Comparison of ENCODE assay signal across 1 mouse cellular context in the genomic region with DNA sequence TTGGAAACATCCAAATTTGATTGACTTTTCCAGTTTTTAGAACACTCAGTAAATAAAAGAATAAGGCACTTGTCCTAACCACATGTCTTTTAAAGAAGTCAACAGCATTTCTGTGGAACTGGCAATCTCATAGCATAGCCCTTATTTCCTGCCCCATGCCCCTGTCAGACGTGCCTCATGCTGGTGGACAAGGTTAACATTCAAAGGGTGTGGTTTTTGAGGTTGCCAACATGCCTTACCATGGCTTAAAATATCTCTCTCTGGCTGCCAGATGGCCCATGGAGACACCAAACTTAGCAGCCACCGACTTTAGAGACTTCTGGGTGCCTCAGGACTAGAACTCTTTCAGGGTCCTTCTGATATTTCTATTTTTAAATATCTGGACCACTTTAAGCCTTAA.
TF ChIP-seq lines count a peak whose summit lies in the region.

No protein-coding gene starts in this region.

TF ChIP-seq in CH12.LX, 34 proteins besides CTCF, POLR2A, EP300 and RAD21 (continued from another document):
- no peak for TF ChIP-seq KAT2A (IDR thresholded peaks at IDR 0.05; ENCODE audit: insufficient replicate concordance, low read length)
- 0 out of 2 replicates have a peak, but pooled peaks have one; percentile 61 for TF ChIP-seq MAZ (IDR thresholded peaks at IDR 0.05; ENCODE audit: low read depth, low read length)
- TF ChIP-seq ZKSCAN1 (IDR thresholded peaks at IDR 0.05; ENCODE audit: borderline replicate concordance, low read depth, low read length): no peak
- no peak for TF ChIP-seq POLR2AphosphoS2 (IDR thresholded peaks at IDR 0.05; ENCODE audit: low read depth, low read length)
- no peak for TF ChIP-seq ZC3H11A (IDR thresholded peaks at IDR 0.05; ENCODE audit: low read depth, low read length)
- TF ChIP-seq USF1 (IDR thresholded peaks at IDR 0.05; ENCODE audit: low read depth, low read length): no peak
- 0 out of 2 replicates have a peak, but pooled peaks have one; percentile 35 for TF ChIP-seq NRF1 (IDR thresholded peaks at IDR 0.05; ENCODE audit: low read depth, low read length)
- TF ChIP-seq ZMIZ1 (IDR thresholded peaks at IDR 0.05; ENCODE audit: low read depth, low read length): no peak
- peak; percentile 36; the same call in 1 of the 2 replicates for TF ChIP-seq ELF1 (IDR thresholded peaks at IDR 0.05; ENCODE audit: low read depth, low read length)
- TF ChIP-seq MYC (IDR thresholded peaks at IDR 0.05; ENCODE audit: low read depth, low read length): peak; percentile 96
- TF ChIP-seq TCF12 (IDR thresholded peaks at IDR 0.05; ENCODE audit: low read depth, low read length): peak; percentile 96
- TF ChIP-seq NELFE (IDR thresholded peaks at IDR 0.05; ENCODE audit: low read depth, low read length): no peak
- peak; percentile 78 for TF ChIP-seq IRF4 (IDR thresholded peaks at IDR 0.05; ENCODE audit: low read depth, low read length)
- no peak for TF ChIP-seq ZNF384 (IDR thresholded peaks at IDR 0.05; ENCODE audit: low read depth, low read length)
- peak; percentile 84; the same call in 1 of the 2 replicates for TF ChIP-seq RCOR1 (conservative IDR thresholded peaks at IDR 0.05; ENCODE audit: low read depth, low read length)
- peak; percentile 17; the same call in 1 of the 2 replicates for TF ChIP-seq JUN (IDR thresholded peaks at IDR 0.05; ENCODE audit: insufficient read depth, low read depth, low read length)
- TF ChIP-seq JUND (conservative IDR thresholded peaks at IDR 0.05; ENCODE audit: low read depth, low read length): peak; percentile 19; the same call in 1 of the 2 replicates
- no peak for TF ChIP-seq PAX5 (IDR thresholded peaks at IDR 0.05; ENCODE audit: low read length)
- peak; percentile 55 for TF ChIP-seq CHD2 (IDR thresholded peaks at IDR 0.05; ENCODE audit: low read length)
- 0 out of 2 replicates have a peak, but pooled peaks have one; percentile 10 for TF ChIP-seq TBP (conservative IDR thresholded peaks at IDR 0.05; ENCODE audit: low read depth, low read length)
- no peak for TF ChIP-seq USF2 (conservative IDR thresholded peaks at IDR 0.05; ENCODE audit: low read depth, low read length)
